Mouse (Mus musculus): Measurements from ENCODE around the gene Atxn7l2. TPM values are rescaled to one million over a fixed set of nuclear protein-coding genes. Genes with fewer than 3 reads are reported as not detected.

Gene Atxn7l2
- total and polyA plus RNA-seq, 3 experiments: 3.8 to 13.3 (median 4.2) TPM

- Histone ChIP-seq H3K4me1 (ENCODE audit: control insufficient read depth in 1 of 2, insufficient read depth in 2 of 2) (peaks cover 0 to 24% of the 10 kb centered on the region in 2 experiments; a peak in 2 of 4 replicates), H3K4me3 (replicated peaks in 1 of 3; ENCODE audit: low read depth in 2 of 3, low read length in 2 of 3, poor library complexity in 1 of 3) (peak overlapping the region; percentile 78 to 94 (median 91)), H3K9me3 (replicated peaks; ENCODE audit: low read length) (no peaks in the 10 kb centered on the region), H3K27ac (ENCODE audit: insufficient read depth, low read depth) (peak overlapping the region; percentile 44; the same call in 1 of the 2 replicates), H3K4me2 (ENCODE audit: insufficient read depth, low read depth, poor library complexity, severe bottlenecking) (peak overlapping the region; percentile 97), H3K36me3 (replicated peaks in 1 of 2; ENCODE audit: control insufficient read depth in 1 of 2, insufficient read depth in 1 of 2, low read length in 1 of 2) (peaks cover 13 to 31% of the 10 kb centered on the region in 2 experiments), H3K79me2 (replicated peaks; ENCODE audit: control insufficient read depth, extremely low read depth, insufficient read depth, poor library complexity, severe bottlenecking) (peaks cover 44% of the 10 kb centered on the region), H3K27me3 (replicated peaks) (no peaks in the 10 kb centered on the region), H3K9ac (ENCODE audit: insufficient read depth, low read depth) (peak overlapping the region; percentile 87)
- TF ChIP-seq PAX5 (IDR thresholded peaks at IDR 0.05; ENCODE audit: low read length) (no peak), POLR2A (IDR thresholded peaks at IDR 0.05; ENCODE audit: low read depth, low read length) (no peak), UBTF (IDR thresholded peaks at IDR 0.05; ENCODE audit: low read depth, low read length) (no peak), NRF1 (IDR thresholded peaks at IDR 0.05; ENCODE audit: low read depth, low read length) (no peak), IRF4 (IDR thresholded peaks at IDR 0.05; ENCODE audit: low read depth, low read length) (peak; percentile 49; the same call in 1 of the 2 replicates), CHD1 (IDR thresholded peaks at IDR 0.05; ENCODE audit: low read depth, low read length) (no peak), BHLHE40 (IDR thresholded peaks at IDR 0.05; ENCODE audit: low read depth, low read length) (no peak), MAFK (IDR thresholded peaks at IDR 0.05; ENCODE audit: insufficient replicate concordance, low read length) (peak; percentile 80), USF2 (conservative IDR thresholded peaks at IDR 0.05; ENCODE audit: low read depth, low read length) (no peak), MXI1 (IDR thresholded peaks at IDR 0.05; ENCODE audit: low read depth, low read length) (no peak; the same call in 1 of the 2 replicates)
- no peak for DNase-seq (ENCODE audit: extremely low read depth)
- dilution Hi-C loops (cut with MboI; ENCODE audit: extremely low pct_ligation_motif_present, extremely low pct_unique_long_range_greater_than_20kb, low sequenced_read_pairs): no loop called here
- in situ Hi-C loops (cut with MboI; ENCODE audit: low pct_ligation_motif_present, low pct_unique_long_range_greater_than_20kb, low sequenced_read_pairs): loop anchor here (10.0 kb wide), 1 partner anchor 93 kb away; no protein-coding TSS in a partner anchor
These were observed 47.2 kb upstream of the Atxn7l2 start for GRCm38 (mm10) chr3:108257831-108258500.

GRCm38 (mm10) chr3:108256719-108257637 lies 46.2 kb upstream of the Atxn7l2 start, which contains the start of gene Psma5:
Psma5 (plus strand) TSS chr3:108256926.
- Histone ChIP-seq H3K9me3 (replicated peaks; ENCODE audit: low read length) (no peaks in the 10 kb centered on the region), H3K27me3 (replicated peaks) (no peaks in the 10 kb centered on the region), H3K4me3 (replicated peaks in 1 of 3; ENCODE audit: low read depth in 2 of 3, low read length in 2 of 3, poor library complexity in 1 of 3) (peak within 1 kb of the TSS; percentile 78 to 94 (median 91)), H3K36me3 (replicated peaks in 1 of 2; ENCODE audit: control insufficient read depth in 1 of 2, insufficient read depth in 1 of 2, low read length in 1 of 2) (peaks cover 7 to 24% of the 10 kb centered on the region in 2 experiments), H3K27ac (ENCODE audit: insufficient read depth, low read depth) (peak within 1 kb of the TSS; percentile 44), H3K79me2 (replicated peaks; ENCODE audit: control insufficient read depth, extremely low read depth, insufficient read depth, poor library complexity, severe bottlenecking) (peaks cover 40% of the 10 kb centered on the region), H3K4me1 (ENCODE audit: control insufficient read depth in 1 of 2, insufficient read depth in 2 of 2) (peaks cover 0 to 24% of the 10 kb centered on the region in 2 experiments; a peak in 2 of 4 replicates), H3K9ac (ENCODE audit: insufficient read depth, low read depth) (peak within 1 kb of the TSS; percentile 87), H3K4me2 (ENCODE audit: insufficient read depth, low read depth, poor library complexity, severe bottlenecking) (peak within 1 kb of the TSS; percentile 41; the same call in 1 of the 2 replicates)
- DNase-seq (ENCODE audit: extremely low read depth): peak; percentile 99
- in situ Hi-C loops (cut with MboI; ENCODE audit: low pct_ligation_motif_present, low pct_unique_long_range_greater_than_20kb, low sequenced_read_pairs) (loop anchor here (10.0 kb wide), 1 partner anchor 92 kb away; no protein-coding TSS in a partner anchor), dilution Hi-C loops (cut with MboI; ENCODE audit: extremely low pct_ligation_motif_present, extremely low pct_unique_long_range_greater_than_20kb, low sequenced_read_pairs) (no loop called here)
- TF ChIP-seq MAFK (IDR thresholded peaks at IDR 0.05; ENCODE audit: insufficient replicate concordance, low read length): peak; percentile 17; the same call in 1 of the 2 replicates
- TF ChIP-seq SMC3 (IDR thresholded peaks at IDR 0.05; ENCODE audit: low read depth, low read length): no peak
- peak; percentile 95 for TF ChIP-seq MXI1 (IDR thresholded peaks at IDR 0.05; ENCODE audit: low read depth, low read length)
- TF ChIP-seq HCFC1 (IDR thresholded peaks at IDR 0.05; ENCODE audit: low read depth, low read length): peak; percentile 86
- TF ChIP-seq POLR2AphosphoS2 (IDR thresholded peaks at IDR 0.05; ENCODE audit: low read depth, low read length): no peak
- TF ChIP-seq CHD2 (IDR thresholded peaks at IDR 0.05; ENCODE audit: low read length): peak; percentile 94
- TF ChIP-seq MAX (IDR thresholded peaks at IDR 0.05; ENCODE audit: low read length): peak; percentile 95
- no peak for TF ChIP-seq RAD21 (IDR thresholded peaks at IDR 0.05; ENCODE audit: low read depth, low read length)
- no peak for TF ChIP-seq EP300 (IDR thresholded peaks at IDR 0.05; ENCODE audit: low read length)
- TF ChIP-seq ETS1 (conservative IDR thresholded peaks at IDR 0.05; ENCODE audit: low read depth, low read length): peak; percentile 60
- TF ChIP-seq SIN3A (IDR thresholded peaks at IDR 0.05; ENCODE audit: low read length): peak; percentile 97
- TF ChIP-seq JUN (IDR thresholded peaks at IDR 0.05; ENCODE audit: insufficient read depth, low read depth, low read length): no peak
- TF ChIP-seq TBP (conservative IDR thresholded peaks at IDR 0.05; ENCODE audit: low read depth, low read length): no peak; the same call in 1 of the 2 replicates
- no peak for TF ChIP-seq CTCF (conservative IDR thresholded peaks at IDR 0.05 in 1 of 2, IDR thresholded peaks at IDR 0.05 in 1 of 2; ENCODE audit: low read depth in 2 of 2, low read length in 2 of 2)
- 0 out of 2 replicates have a peak, but pooled peaks have one; percentile 35 for TF ChIP-seq GABPA (IDR thresholded peaks at IDR 0.05; ENCODE audit: insufficient replicate concordance, low read depth, low read length)
- peak; percentile 49; the same call in 1 of the 2 replicates for TF ChIP-seq IRF4 (IDR thresholded peaks at IDR 0.05; ENCODE audit: low read depth, low read length)
- peak; percentile 94 for TF ChIP-seq ELF1 (IDR thresholded peaks at IDR 0.05; ENCODE audit: low read depth, low read length)
- TF ChIP-seq USF2 (conservative IDR thresholded peaks at IDR 0.05; ENCODE audit: low read depth, low read length): no peak
- TF ChIP-seq ZC3H11A (IDR thresholded peaks at IDR 0.05; ENCODE audit: low read depth, low read length): no peak
- no peak for TF ChIP-seq ZNF384 (IDR thresholded peaks at IDR 0.05; ENCODE audit: low read depth, low read length)
- peak; percentile 87 for TF ChIP-seq NRF1 (IDR thresholded peaks at IDR 0.05; ENCODE audit: low read depth, low read length)
- TF ChIP-seq POLR2A (IDR thresholded peaks at IDR 0.05; ENCODE audit: low read depth, low read length): peak; percentile 83
- TF ChIP-seq USF1 (IDR thresholded peaks at IDR 0.05; ENCODE audit: low read depth, low read length): no peak
- TF ChIP-seq TCF12 (IDR thresholded peaks at IDR 0.05; ENCODE audit: low read depth, low read length): peak; percentile 66

Data from CH12.LX (cell line).